Mouse (Mus musculus) megakaryocyte, embryonic 14.5 days (primary cell): ENCODE data around the gene Unc5cl.
"Not testable (repeated sequence)": the region's sequence is repeated elsewhere in the genome, so short reads cannot be mapped to it uniquely, and the experiment has no call there.

Source experiments
- FLI1 ChIP-seq: IDR thresholded peaks from 2 replicates; pipeline ENCODE4 v1.6.1; 2012; ENCODE audit warnings: low read length, inconsistent platforms, mixed read lengths
- GATA1 ChIP-seq: IDR thresholded peaks from 3 replicates; pipeline ENCODE4 v1.6.1; 2012; ENCODE audit warnings: mixed read lengths, low read length, inconsistent platforms, borderline replicate concordance

DNA sequence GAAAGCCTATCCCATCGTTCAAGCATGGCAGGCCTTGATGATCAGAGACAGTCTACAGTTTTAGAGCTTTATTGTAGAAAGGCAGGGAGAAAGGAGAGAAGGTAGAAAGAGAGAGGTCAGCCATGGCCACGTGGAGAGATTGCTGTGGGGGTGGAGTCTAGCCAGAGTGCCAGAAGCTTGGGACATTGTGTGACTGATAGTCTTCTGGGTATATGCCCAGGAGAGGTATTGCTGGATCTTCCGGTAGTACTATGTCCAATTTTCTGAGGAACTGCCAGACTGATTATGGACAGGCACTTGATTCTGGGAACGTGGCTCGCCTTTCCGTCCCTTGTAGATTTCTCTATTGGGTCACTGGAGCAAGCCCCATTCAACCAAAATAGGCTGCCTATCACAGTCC lies 19.6 kb downstream of the Unc5cl start:
- TF ChIP-seq GATA1, FLI1: not testable (repeated sequence)
